Mouse (Mus musculus): ENCODE results near the gene Lrch3.
"Not testable (repeated sequence)": the region's sequence is repeated elsewhere in the genome, so short reads cannot be mapped to it uniquely, and the experiment has no call there.

Gene Lrch3

GRCm38 (mm10) chr16:33056786-33057185 lies 142.9 kb downstream of the Lrch3 start:
- DNase-seq: no peak

DNA sequence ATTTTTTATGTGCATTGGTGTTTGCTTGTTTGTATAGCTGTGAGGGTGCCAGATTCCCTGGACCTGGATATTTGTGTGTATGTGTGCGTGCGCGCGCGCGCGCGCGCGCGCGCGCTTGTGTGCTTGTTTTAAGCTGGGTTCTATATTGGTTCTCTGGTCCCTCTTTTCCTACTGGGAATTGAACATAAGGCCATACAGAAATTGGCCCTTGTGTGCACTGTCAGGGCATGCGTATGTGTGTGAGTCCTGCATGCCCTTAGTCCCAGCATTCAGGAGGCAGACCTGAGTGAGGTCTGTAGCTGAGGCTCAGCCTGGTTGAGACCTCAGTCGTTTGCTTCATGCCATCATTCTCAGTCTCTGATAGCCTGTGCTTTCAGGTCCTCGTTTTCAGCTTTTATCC lies 144.1 kb downstream of the Lrch3 start:
- DNase-seq: no peak

- not testable (repeated sequence) for DNase-seq
These were observed 144.8 kb downstream of the Lrch3 start for GRCm38 (mm10) chr16:33058656-33059055.

- DNase-seq: no peak
These were observed 145.6 kb downstream of the Lrch3 start for GRCm38 (mm10) chr16:33059471-33059870.

DNA sequence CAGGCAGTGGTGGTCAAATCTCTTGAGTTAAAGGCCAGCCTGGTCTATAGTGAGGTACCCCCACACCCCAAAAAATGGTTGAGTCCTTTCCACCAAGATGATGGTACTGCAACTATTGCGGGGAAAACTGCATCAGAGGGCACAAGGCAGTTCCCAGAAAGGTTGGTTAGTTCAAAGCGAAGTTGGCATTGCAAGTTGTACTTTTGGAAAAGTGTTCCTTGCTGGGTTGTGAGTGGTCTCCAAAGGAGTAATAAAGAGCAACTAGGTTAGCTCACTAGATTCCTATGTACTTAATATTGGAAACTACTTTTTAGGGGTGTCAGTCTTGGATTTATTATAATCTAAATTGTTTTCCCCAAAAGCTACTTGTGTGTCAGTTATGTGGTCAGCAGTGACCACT lies 147.0 kb downstream of the Lrch3 start:
- DNase-seq: no peak

- DNase-seq: no peak
These were observed 147.5 kb downstream of the Lrch3 start for GRCm38 (mm10) chr16:33061400-33061799.

GRCm38 (mm10) chr16:33062024-33062681 lies 148.3 kb downstream of the Lrch3 start, which contains the start of gene Lmln:
Gene Lmln, plus strand, starts transcription at chr16:33062521.
- DNase-seq: peak; percentile 64

- peak; percentile 42 for DNase-seq
These were observed 148.8 kb downstream of the Lrch3 start for GRCm38 (mm10) chr16:33062682-33063131.

- DNase-seq: no peak
These were observed 149.4 kb downstream of the Lrch3 start for GRCm38 (mm10) chr16:33063267-33063666.

DNA sequence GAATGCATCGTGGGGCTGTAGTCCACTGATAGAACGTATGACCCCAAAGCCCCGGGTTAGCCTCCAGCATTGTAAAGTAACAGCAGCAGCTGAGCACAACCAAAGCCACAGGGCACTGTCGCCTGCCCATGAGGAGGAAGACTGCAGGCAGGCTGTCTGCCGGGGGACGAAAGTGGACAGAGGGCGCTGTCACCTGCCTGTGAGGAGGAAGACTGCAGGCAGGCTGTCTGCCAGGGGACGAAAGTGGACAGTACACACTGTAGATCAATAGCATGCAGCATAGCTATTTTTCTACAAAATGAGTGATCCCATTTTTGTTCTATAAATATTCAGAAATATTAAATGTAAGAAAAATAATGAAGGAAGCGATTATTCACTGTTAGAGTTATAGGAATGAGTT lies 150.7 kb downstream of the Lrch3 start:
- no peak for DNase-seq
